Mouse (Mus musculus): ENCODE measurements around the gene Kctd11. TPM values are rescaled to one million over a fixed set of nuclear protein-coding genes. Genes with fewer than 3 reads are reported as not detected.
A peak's percentile ranks its signal among the peaks of the same experiment; 100 is the strongest.
"Not testable (repeated sequence)": the region's sequence is repeated elsewhere in the genome, so short reads cannot be mapped to it uniquely, and the experiment has no call there.

The Kctd11 gene
- 1 to 10 TPM; 1.3 to 1.4 TPM for total RNA-seq (2021)
- long read RNA-seq = 0 reads

DNA sequence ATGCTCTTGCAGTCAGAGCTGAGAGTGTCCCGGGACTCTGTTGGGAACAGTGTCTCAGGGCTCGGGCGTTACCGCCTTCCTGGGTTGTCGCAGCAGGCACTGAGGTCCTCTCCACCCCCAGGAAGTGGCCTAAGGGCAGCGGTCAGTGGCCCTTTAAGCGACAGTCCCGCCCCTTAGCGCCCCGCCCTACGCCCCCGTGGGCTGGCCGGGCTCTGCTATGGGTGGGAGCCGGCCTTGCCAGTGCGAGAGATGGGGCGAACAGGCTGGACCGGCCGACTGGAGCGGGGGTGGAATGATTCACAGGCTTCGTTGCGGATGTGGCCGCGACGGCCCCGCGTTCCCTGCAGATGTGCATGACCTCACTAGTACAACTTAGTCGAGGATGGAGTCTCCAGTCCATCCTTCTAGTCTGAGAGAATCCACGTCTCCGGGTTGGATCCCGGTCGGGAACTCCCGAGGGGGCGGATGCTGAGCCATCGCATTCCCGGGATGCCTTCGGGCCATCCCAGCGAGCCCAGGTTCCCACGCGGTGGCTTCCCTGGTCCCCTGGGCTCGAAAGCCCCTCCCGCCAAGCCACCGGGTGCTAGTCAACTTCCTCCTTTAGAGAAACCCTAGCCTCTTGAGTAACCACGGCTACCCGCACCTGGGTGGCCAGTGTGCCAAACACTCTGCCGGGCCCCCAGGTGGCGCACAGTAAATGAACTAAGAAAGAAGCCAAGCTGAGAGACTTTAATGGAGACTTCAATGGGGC is at the start of gene Kctd11:
Gene Kctd11, minus strand, starts transcription at position 554 of the 751 bp plus-strand sequence.
- DNase-seq (ENCODE audit: low spot score in 2 of 2) = peak; percentile 35 to 57

DNA sequence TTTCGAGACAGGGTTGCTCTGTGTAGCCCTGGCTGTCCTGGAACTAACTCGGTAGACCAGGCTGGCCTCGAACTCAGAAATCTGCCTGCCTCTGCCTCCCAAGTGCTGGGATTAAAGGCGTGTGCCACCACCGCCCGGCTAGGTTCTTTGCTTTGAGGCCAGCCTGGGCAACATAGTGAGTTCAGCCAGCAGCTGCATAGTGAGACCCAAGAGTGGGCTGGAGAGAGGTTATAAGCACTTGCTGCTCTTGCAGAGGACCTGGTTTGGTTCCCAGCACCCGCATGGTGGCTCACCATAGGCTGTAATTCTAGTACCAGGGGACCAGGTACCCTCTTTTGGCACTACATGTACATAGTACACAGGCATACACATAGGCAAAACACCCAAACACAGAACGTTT is 49.0 kb upstream of the Kctd11 start:
- not testable (repeated sequence) for DNase-seq (ENCODE audit: low spot score in 2 of 2)

DNA sequence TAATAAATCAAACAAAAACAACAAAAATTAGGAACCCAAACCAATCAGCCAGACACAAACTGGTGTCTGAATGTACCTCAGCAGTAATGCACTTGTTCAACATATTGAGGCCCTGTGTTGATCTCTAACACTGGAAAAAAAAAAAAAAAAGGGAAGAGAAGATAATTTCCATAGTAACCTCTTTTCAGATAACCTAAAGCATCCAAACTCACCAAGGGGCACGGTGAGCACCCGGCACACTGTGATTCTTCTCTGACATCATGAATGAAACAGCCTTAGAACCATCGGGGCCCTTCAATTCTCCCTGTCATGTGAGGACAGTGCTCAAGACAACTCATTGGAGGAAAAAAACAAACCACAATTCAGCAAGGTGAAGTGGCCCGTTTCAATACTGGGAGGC is 48.5 kb upstream of the Kctd11 start:
- no peak for DNase-seq (ENCODE audit: low spot score in 2 of 2)

DNA sequence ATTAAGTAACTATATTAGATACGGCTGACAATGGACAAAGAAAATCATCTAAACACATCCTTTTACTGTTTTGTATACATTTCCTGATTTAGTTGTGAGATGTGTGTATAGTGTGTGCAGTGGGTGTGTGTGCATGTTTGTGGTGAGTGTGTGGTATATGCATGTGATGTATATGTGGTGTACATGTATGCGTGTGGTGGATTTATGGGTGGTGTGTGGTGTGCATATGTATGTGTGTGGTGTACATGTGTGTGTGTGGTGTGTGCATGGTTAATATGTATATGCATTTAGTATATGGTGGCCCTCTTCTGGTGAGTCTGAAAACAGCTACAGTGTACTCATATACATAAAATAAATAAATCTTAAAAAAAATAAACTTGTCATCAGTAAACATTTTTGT is 46.3 kb upstream of the Kctd11 start:
- DNase-seq (ENCODE audit: low spot score in 2 of 2) = no peak

DNA sequence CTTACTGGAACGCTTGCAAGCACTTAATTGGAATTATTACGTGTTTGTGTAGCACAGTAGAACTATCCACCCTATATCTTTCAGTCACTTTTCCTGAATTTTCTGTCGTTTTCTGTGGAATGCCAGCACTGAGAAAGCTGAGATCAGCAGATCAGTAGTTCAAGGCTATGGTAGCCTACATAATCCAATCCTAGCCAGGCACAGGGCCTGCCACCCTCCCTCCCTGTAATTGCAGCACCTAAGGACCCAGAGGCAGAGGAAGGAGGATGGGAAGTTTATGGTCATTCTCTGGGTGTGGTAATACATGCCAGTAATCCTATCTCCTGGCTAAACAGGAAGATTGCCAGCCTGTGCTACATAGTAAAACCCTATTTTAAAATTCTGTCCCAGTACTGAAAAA is 41.6 kb upstream of the Kctd11 start:
- DNase-seq (ENCODE audit: low spot score in 2 of 2) = no peak

- DNase-seq (ENCODE audit: low spot score in 2 of 2) = no peak
Measured at GRCm38 (mm10) chr11:69922012-69922756, 41.0 kb upstream of the Kctd11 start.

DNA sequence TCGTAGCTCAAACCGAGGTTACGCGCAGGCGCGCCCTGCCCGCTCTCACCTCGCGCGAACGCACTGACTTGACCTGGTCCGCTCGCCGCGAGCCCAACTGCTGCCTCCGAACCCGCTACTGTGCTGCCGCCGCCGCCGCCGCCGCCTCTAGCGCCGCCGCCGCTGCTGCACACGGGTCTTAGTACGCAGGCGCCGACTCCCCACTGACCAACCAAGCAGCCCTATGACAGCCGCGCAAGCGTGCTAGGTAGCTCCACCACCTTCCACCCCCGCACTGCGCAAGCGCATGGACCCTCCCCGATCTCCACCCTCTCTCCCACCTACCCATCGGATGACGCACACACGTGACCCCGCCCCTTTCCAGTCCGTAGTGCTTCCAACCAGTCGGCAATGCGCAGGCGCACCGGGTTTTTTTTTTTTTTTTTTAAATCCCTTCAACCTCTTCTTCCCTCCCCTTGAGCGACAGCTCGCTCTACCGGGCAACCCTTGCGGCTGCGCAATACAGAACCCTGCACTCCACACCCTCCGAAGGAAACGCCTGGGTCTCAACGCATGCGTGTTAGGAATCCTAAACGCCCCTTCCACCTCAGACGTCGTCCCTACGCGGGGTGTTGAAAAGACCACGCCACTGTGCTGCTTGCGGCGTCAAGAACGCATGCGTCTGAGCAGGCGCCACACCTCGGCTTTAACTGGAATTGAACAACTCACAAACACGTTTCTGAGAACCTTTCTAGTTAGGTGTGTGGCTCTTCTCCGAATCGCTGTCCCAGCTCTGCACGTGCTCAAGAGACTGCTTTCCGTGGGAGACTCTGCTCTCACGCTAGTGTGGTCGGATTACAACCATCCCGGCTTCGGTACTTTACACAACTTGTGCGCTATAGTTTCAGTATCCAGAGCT is 40.2 kb upstream of the Kctd11 start, which contains the start of gene Eif5a:
Gene Eif5a, minus strand, starts transcription at position 845 of the 898 bp plus-strand sequence.
- peak; percentile 100 for DNase-seq (ENCODE audit: low spot score in 2 of 2)

DNA sequence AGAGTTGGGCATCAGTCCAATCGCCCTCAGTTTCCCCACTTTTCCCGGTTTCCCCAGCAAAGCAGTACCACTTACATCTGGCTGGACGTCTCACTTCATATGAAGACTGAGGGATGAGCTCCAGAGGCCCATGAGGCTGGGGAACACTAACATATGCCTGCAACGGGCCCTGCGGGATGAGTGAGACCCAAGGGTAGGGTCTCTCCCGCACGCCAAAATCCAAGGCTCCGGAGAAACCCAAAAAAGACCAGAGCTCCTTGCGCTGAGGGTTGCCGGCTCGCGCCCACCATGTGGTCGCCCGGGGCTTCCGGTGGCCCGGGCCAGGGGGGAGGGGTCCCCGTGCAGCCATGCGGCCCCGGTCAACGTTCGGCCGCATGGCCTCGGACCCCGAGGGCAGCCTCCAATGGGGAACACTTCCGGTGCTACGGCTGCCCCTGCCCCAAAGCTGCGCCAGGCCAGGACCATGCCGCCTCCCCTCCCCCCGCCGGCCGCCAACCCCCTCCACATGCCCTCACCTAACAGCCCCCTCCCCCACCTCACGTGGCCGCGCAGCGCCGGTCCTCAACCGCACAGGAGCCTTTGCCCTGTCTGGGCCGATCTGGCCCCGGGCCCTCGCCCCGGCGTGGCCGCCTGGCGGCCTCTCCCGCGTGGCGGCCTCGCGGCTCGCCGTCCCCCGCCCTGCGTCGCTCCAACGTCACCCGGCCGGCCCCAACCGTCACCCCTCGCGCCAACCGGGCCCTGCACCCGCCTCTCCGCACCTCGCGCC is 39.2 kb upstream of the Kctd11 start:
- DNase-seq (ENCODE audit: low spot score in 2 of 2) = peak in 1 of 2 experiments; percentile 25

DNA sequence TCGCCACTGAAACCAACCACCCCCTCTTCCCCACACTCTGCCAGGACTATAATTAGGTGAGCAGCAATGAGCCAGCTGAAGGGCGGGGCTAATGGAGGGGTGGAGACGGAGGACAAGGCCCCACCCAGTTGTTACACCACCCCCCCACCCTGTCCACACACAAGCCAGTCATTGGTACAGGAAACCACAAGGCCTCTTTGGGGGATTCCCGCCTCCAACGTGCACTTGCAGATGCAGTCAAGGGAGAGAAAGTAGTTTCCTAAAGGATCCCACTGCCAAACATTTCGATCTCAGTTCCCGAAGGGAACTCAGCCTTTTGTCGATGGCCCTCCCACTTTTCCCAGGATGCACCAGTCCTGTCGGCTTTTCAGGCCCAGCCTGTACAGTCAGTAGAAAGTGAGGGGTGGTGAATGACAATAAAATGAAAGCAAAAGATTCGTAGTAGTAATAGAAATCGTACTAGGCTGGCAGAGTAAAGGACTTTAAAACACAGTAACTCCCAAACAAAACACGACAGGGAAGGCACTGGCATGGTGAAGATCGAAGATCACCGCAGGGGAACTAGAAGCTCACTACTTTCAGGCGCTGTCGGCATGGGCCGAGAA is 38.6 kb upstream of the Kctd11 start:
- DNase-seq (ENCODE audit: low spot score in 2 of 2) = peak in 1 of 2 experiments; percentile 60

DNA sequence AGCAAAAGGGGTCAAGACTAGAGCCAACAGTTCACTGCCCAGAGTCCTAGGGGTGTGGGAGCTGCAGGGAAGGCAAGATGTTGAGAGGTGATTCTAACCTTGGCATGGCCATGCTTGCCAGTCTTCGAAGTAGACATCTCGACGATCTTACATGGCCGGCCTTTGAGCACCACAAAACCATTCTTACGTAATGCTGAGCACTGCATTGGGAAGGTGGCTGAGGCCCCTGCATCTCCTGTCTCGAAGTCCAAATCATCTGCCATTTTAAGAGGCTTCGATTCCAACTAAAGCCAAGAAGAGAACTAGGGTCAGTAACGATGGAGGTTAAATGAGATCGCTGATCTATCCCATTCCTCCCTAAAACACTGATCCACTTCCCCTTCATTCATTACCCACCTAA is 37.8 kb upstream of the Kctd11 start:
- DNase-seq (ENCODE audit: low spot score in 2 of 2) = no peak

DNA sequence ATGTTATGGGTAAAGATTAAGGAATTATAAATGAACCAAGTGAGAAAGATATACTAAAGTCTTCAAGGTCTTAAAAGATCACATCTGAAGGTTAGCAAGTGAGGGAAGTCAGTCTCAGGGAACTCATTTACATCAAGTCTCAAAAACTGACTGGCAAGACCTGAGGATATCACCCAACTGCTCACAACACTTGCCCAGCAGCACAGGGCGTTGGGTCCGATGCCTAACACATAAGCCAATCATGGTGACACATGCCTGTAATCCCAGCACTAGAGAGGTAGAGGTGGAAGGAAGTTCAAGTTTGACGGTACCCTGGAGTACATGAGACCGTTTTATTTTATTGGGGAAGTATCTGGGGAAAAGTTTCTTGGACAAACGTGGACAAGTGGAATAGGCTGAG is 36.9 kb upstream of the Kctd11 start:
- DNase-seq (ENCODE audit: low spot score in 2 of 2) = no peak

- DNase-seq (ENCODE audit: low spot score in 2 of 2) = no peak
Measured at GRCm38 (mm10) chr11:69917379-69917948, 36.3 kb upstream of the Kctd11 start.

GRCm38 (mm10) chr11:69916652-69917378 is 35.6 kb upstream of the Kctd11 start:
- not testable (repeated sequence) for DNase-seq (ENCODE audit: low spot score in 2 of 2)

GRCm38 (mm10) chr11:69915667-69916627 is 34.7 kb upstream of the Kctd11 start:
- no peak for DNase-seq (ENCODE audit: low spot score in 2 of 2)

- DNase-seq (ENCODE audit: low spot score in 2 of 2) = no peak
Measured at GRCm38 (mm10) chr11:69914917-69915430, 33.8 kb upstream of the Kctd11 start.

- DNase-seq (ENCODE audit: low spot score in 2 of 2) = no peak
Measured at GRCm38 (mm10) chr11:69914372-69914764, 33.2 kb upstream of the Kctd11 start.

- peak; percentile 92 to 96 for DNase-seq (ENCODE audit: low spot score in 2 of 2)
Measured at GRCm38 (mm10) chr11:69913554-69914371, 32.6 kb upstream of the Kctd11 start, which contains the start of gene Gps2. TSS of gene Gps2 (plus strand) at chr11:69913888.

Measured in layer of hippocampus, adult 18-20 months (tissue).